Mouse (Mus musculus) forebrain, embryonic 13.5 days (tissue): ENCODE measurements around the gene Pomp. TPM values are rescaled to one million over a fixed set of nuclear protein-coding genes. Genes with fewer than 3 reads are reported as not detected.
A peak's percentile ranks its signal among the peaks of the same experiment; 100 is the strongest.

Source experiments
- ATAC-seq: fragments of 200-750 bp; cut with Nextera tagmentation; 2 replicates; pipeline ENCODE4 v1.8.0; 2017
- H3K27ac ChIP-seq: fragments of 300-500 bp; sonication (generic); 2 replicates; pipeline ENCODE4 v1.5.1; 2015; ENCODE audit warnings: inconsistent platforms, mild to moderate bottlenecking, moderate library complexity
- H3K27me3 ChIP-seq: fragments of 300-500 bp; sonication (generic); 2 replicates; pipeline ENCODE4 v1.6.1; 2015; ENCODE audit warnings: mild to moderate bottlenecking, inconsistent platforms
- H3K36me3 ChIP-seq: fragments of 300-500 bp; sonication (generic); 2 replicates; pipeline ENCODE4 v1.6.1; 2015; ENCODE audit warnings: mild to moderate bottlenecking, inconsistent platforms; ENCODE audit not compliant: poor library complexity, severe bottlenecking
- H3K4me1 ChIP-seq: fragments of 300-500 bp; sonication (generic); 2 replicates; pipeline ENCODE4 v1.6.1; 2015; ENCODE audit warnings: inconsistent platforms
- H3K4me2 ChIP-seq: fragments of 300-500 bp; sonication (generic); 2 replicates; pipeline ENCODE4 v1.6.1; 2015; ENCODE audit warnings: inconsistent platforms, mild to moderate bottlenecking, moderate library complexity
- H3K4me3 ChIP-seq: fragments of 300-500 bp; sonication (generic); 2 replicates; pipeline ENCODE4 v1.5.1; 2015; ENCODE audit warnings: mild to moderate bottlenecking, inconsistent platforms
- H3K9ac ChIP-seq: fragments of 300-500 bp; sonication (generic); 2 replicates; pipeline ENCODE4 v1.6.1; 2015; ENCODE audit warnings: mild to moderate bottlenecking, inconsistent platforms
- H3K9me3 ChIP-seq: fragments of 300-500 bp; sonication (generic); replicated peaks from 2 replicates; pipeline ENCODE4 v1.6.1; 2016; ENCODE audit warnings: inconsistent platforms
- WGBS: fragments of 180-500 bp; shearing (Covaris S2); methylation state at CpG from one replicate; pipeline ENCODE4 v1.1.7; 2015; 5-methylcytosine and 5-hydroxymethylcytosine counted together
- polyA plus RNA-seq: library from polyadenylated mRNA; unstranded; fragments of >200 nt; fragmentation: Nextera tagmentation; extraction: Ambion mirVana; gene quantifications from 2 replicates; pipeline ENCODE4 v1.2.1, GENCODE M21; 2015

Gene Pomp
- polyA plus RNA-seq, 1 experiment from 2014 or later: 585 TPM

GRCm38 (mm10) chr5:147826546-147826945 lies 33.7 kb upstream of the Pomp start:
- Histone ChIP-seq H3K27me3 (no peaks in the 10 kb centered on the region), H3K9ac (no peak overlapping the region), H3K9me3 (no peaks in the 10 kb centered on the region; the same call in 1 of the 2 replicates), H3K4me1 (no peaks in the 10 kb centered on the region), H3K36me3 (no peaks in the 10 kb centered on the region), H3K27ac (no peak overlapping the region), H3K4me2 (no peak overlapping the region), H3K4me3 (no peak overlapping the region)
- ATAC-seq: no peak
- 64% methylated on average over 5 of the region's 5 CpGs for WGBS

GRCm38 (mm10) chr5:147828846-147829245 lies 31.4 kb upstream of the Pomp start:
- Histone ChIP-seq H3K4me2 (no peak overlapping the region), H3K27ac (no peak overlapping the region), H3K27me3 (no peaks in the 10 kb centered on the region), H3K9me3 (no peaks in the 10 kb centered on the region), H3K4me3 (no peak overlapping the region), H3K4me1 (no peaks in the 10 kb centered on the region), H3K36me3 (no peaks in the 10 kb centered on the region), H3K9ac (no peak overlapping the region)
- 77% methylated on average over 8 of the region's 8 CpGs for WGBS
- ATAC-seq: no peak

GRCm38 (mm10) chr5:147832842-147833241 lies 27.4 kb upstream of the Pomp start:
- Histone ChIP-seq H3K36me3 (no peaks in the 10 kb centered on the region), H3K4me1 (peaks cover 4% of the 10 kb centered on the region; the same call in 1 of the 2 replicates), H3K4me2 (no peak overlapping the region), H3K27ac (no peak overlapping the region), H3K4me3 (no peak overlapping the region), H3K9me3 (no peaks in the 10 kb centered on the region), H3K9ac (no peak overlapping the region), H3K27me3 (no peaks in the 10 kb centered on the region)
- WGBS: 69% methylated on average over 14 of the region's 14 CpGs
- no peak for ATAC-seq

- no peak for ATAC-seq
- no peak overlapping the region; the same call in 1 of the 2 replicates for H3K4me2 ChIP-seq
These were observed 25.3 kb upstream of the Pomp start for GRCm38 (mm10) chr5:147834841-147835500.

GRCm38 (mm10) chr5:147839418-147839817 lies 20.8 kb upstream of the Pomp start:
- WGBS: 84% methylated on average over 12 of the region's 12 CpGs
- H3K4me2 ChIP-seq: no peak overlapping the region
- no peaks in the 10 kb centered on the region for H3K36me3 ChIP-seq
- peaks cover 4% of the 10 kb centered on the region; the same call in 1 of the 2 replicates for H3K4me1 ChIP-seq
- no peak overlapping the region for H3K9ac ChIP-seq
- H3K9me3 ChIP-seq: no peaks in the 10 kb centered on the region
- H3K4me3 ChIP-seq: no peak overlapping the region
- H3K27me3 ChIP-seq: no peaks in the 10 kb centered on the region
- no peak for ATAC-seq
- H3K27ac ChIP-seq: no peak overlapping the region

More at GRCm38 (mm10) chr5:147834841-147835500, 25.3 kb upstream of the Pomp start:
- Histone ChIP-seq H3K9me3 (no peaks in the 10 kb centered on the region), H3K4me3 (no peak overlapping the region), H3K9ac (no peak overlapping the region), H3K27me3 (no peaks in the 10 kb centered on the region), H3K27ac (no peak overlapping the region), H3K36me3 (no peaks in the 10 kb centered on the region), H3K4me1 (peaks cover 4% of the 10 kb centered on the region; the same call in 1 of the 2 replicates)
- WGBS: 4% methylated on average over 17 of the region's 17 CpGs

- ATAC-seq: no peak
- H3K9me3 ChIP-seq: no peaks in the 10 kb centered on the region
- H3K27me3 ChIP-seq: no peaks in the 10 kb centered on the region
- no peak overlapping the region for H3K9ac ChIP-seq
- 59% methylated on average over 7 of the region's 7 CpGs for WGBS
- no peaks in the 10 kb centered on the region for H3K36me3 ChIP-seq
- peaks cover 8% of the 10 kb centered on the region for H3K4me1 ChIP-seq
- no peak overlapping the region for H3K4me3 ChIP-seq
- H3K4me2 ChIP-seq: no peak overlapping the region
- H3K27ac ChIP-seq: no peak overlapping the region
These were observed 16.9 kb upstream of the Pomp start for GRCm38 (mm10) chr5:147843340-147843739.

GRCm38 (mm10) chr5:147845319-147845718 lies 14.9 kb upstream of the Pomp start:
- Histone ChIP-seq H3K27ac (no peak overlapping the region), H3K9ac (no peak overlapping the region), H3K4me3 (no peak overlapping the region), H3K9me3 (no peaks in the 10 kb centered on the region), H3K27me3 (no peaks in the 10 kb centered on the region), H3K4me1 (peaks cover 8% of the 10 kb centered on the region), H3K36me3 (no peaks in the 10 kb centered on the region), H3K4me2 (no peak overlapping the region)
- WGBS: 82% methylated on average over 3 of the region's 3 CpGs
- no peak for ATAC-seq

- peak overlapping the region; percentile 42; the same call in 1 of the 2 replicates for H3K4me2 ChIP-seq
- 45% methylated on average over 5 of the region's 5 CpGs for WGBS
These were observed 12.9 kb upstream of the Pomp start for GRCm38 (mm10) chr5:147847361-147847760.

GRCm38 (mm10) chr5:147848164-147848863 lies 11.9 kb upstream of the Pomp start:
- H3K9ac ChIP-seq: no peak overlapping the region
- WGBS: 22% methylated on average over 16 of the region's 16 CpGs

More at GRCm38 (mm10) chr5:147847361-147847760, 12.9 kb upstream of the Pomp start:
- Histone ChIP-seq H3K27ac (no peak overlapping the region), H3K4me1 (peaks cover 8% of the 10 kb centered on the region), H3K4me3 (no peak overlapping the region), H3K36me3 (no peaks in the 10 kb centered on the region), H3K27me3 (no peaks in the 10 kb centered on the region), H3K9ac (no peak overlapping the region), H3K9me3 (no peaks in the 10 kb centered on the region)
- no peak for ATAC-seq

GRCm38 (mm10) chr5:147850194-147850593 lies 10.1 kb upstream of the Pomp start:
- Histone ChIP-seq H3K9ac (no peak overlapping the region), H3K4me3 (no peak overlapping the region), H3K4me1 (peaks cover 8% of the 10 kb centered on the region), H3K27ac (no peak overlapping the region), H3K27me3 (no peaks in the 10 kb centered on the region), H3K9me3 (no peaks in the 10 kb centered on the region), H3K4me2 (no peak overlapping the region), H3K36me3 (no peaks in the 10 kb centered on the region)
- no peak for ATAC-seq
- 74% methylated on average over 7 of the region's 7 CpGs for WGBS

More at GRCm38 (mm10) chr5:147848164-147848863, 11.9 kb upstream of the Pomp start:
- ATAC-seq: peak; percentile 36
- Histone ChIP-seq H3K4me2 (peak overlapping the region; percentile 42), H3K36me3 (no peaks in the 10 kb centered on the region), H3K9me3 (no peaks in the 10 kb centered on the region), H3K27me3 (no peaks in the 10 kb centered on the region), H3K4me1 (peaks cover 8% of the 10 kb centered on the region), H3K27ac (no peak overlapping the region), H3K4me3 (no peak overlapping the region)

- H3K4me3 ChIP-seq: peak overlapping the region; percentile 76
- under 1% methylated on average over 18 of the region's 18 CpGs for WGBS
- peak overlapping the region; percentile 91 for H3K9ac ChIP-seq
- peaks cover 22% of the 10 kb centered on the region for H3K4me1 ChIP-seq
- H3K27ac ChIP-seq: peak overlapping the region; percentile 74
- peaks cover 30% of the 10 kb centered on the region for H3K36me3 ChIP-seq
- H3K4me2 ChIP-seq: peak overlapping the region; percentile 96
- no peaks in the 10 kb centered on the region for H3K27me3 ChIP-seq
- no peak; the same call in 1 of the 2 replicates for ATAC-seq
- no peaks in the 10 kb centered on the region for H3K9me3 ChIP-seq
These were observed 199 bp upstream of the Pomp start for GRCm38 (mm10) chr5:147860076-147860448.

- H3K4me1 ChIP-seq: no peaks in the 10 kb centered on the region
- no peaks in the 10 kb centered on the region for H3K27me3 ChIP-seq
- H3K9me3 ChIP-seq: no peaks in the 10 kb centered on the region
- no peak overlapping the region for H3K4me3 ChIP-seq
- no peak for ATAC-seq
- no peak overlapping the region for H3K9ac ChIP-seq
- no peak overlapping the region for H3K4me2 ChIP-seq
- no peak overlapping the region for H3K27ac ChIP-seq
- peaks cover 98% of the 10 kb centered on the region for H3K36me3 ChIP-seq
- 93% methylated on average over 4 of the region's 4 CpGs for WGBS
These were observed 8.4 kb downstream of the Pomp start for GRCm38 (mm10) chr5:147868674-147869073.
